In the genomic region with DNA sequence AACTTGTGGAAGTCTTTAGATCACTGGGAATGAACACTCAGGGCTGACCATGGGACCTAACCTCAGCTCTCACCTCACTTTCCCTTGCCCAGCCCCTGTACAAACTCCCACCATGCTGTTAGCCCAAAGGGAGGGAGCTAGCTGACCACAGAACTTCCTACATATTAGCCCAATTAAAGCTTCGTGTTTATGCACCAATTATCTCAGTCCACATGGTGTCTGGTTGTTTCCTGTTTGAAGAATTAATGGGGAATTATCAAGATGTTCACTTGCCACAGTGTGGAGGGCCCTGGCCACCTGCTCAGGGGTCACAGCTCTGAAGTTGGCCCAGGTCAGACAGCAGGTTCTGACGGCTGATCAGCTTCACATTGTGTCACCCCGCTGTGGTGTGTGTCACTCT, we compare ENCODE assay signal across 9 mouse cellular contexts.
"Had no signal": no experiment of that assay in that cellular context is flagged by ENCODE, and none has a peak within 500 bp of the region (broad histone marks: within the 10 kb centered on the region; RNA-seq: fewer than 3 reads in every experiment).

No protein-coding gene starts in this region.

- DNase-seq: lung, adult 18-20 months; lung, embryonic 14.5 days; lung, postnatal 10 days; lung, postnatal 4 days; midbrain, embryonic 14.5 days; right cerebral cortex, adult 18-20 months; thymus, adult 2 months; thymus, postnatal 25 days; thymus, postnatal 4 days had no signal
